Mouse (Mus musculus) myocyte (in vitro differentiated cells): ENCODE measurements around the gene Crebrf. TPM values are rescaled to one million over a fixed set of nuclear protein-coding genes. Genes with fewer than 3 reads are reported as not detected.

ENCODE experiments used
- H3K27me3 ChIP-seq: one replicate; pipeline ENCODE4 v1.6.1; 2011; ENCODE audit not compliant: control insufficient read depth, insufficient read depth, insufficient read length
- H3K36me3 ChIP-seq: one replicate; pipeline ENCODE4 v1.6.1; 2011; ENCODE audit not compliant: control insufficient read depth, insufficient read depth
- H3K4me2 ChIP-seq: one replicate; pipeline ENCODE4 v1.6.1; 2011; ENCODE audit warnings: low read depth, control low read depth
- H3K4me3 ChIP-seq: one replicate; pipeline ENCODE4 v1.5.1; 2011; ENCODE audit warnings: mild to moderate bottlenecking, control low read depth, moderate library complexity
- H3K79me2 ChIP-seq: one replicate; pipeline ENCODE4 v1.6.1; 2011; ENCODE audit not compliant: control insufficient read depth, insufficient read depth
- H3ac ChIP-seq: one replicate; pipeline ENCODE4 v1.6.1; 2011; ENCODE audit not compliant: control insufficient read depth, insufficient read length
- CEBPB ChIP-seq: IDR thresholded peaks from 2 replicates; pipeline ENCODE4 v1.6.1; 2011; ENCODE audit warnings: mild to moderate bottlenecking, moderate library complexity; ENCODE audit not compliant: poor library complexity, insufficient read depth, severe bottlenecking
- E2F4 ChIP-seq: IDR thresholded peaks from one replicate; pipeline ENCODE4 v1.6.1; 2011; ENCODE audit warnings: mild to moderate bottlenecking, control low read depth, moderate library complexity; ENCODE audit not compliant: insufficient read depth
- MAX ChIP-seq: IDR thresholded peaks from one replicate; pipeline ENCODE4 v1.6.1; 2011; ENCODE audit warnings: low read depth, mild to moderate bottlenecking, control low read depth
- MYOD1 ChIP-seq, 3 experiments: IDR thresholded peaks; one replicate each; pipeline ENCODE4 v1.6.1; 2011; ENCODE audit warnings: control low read depth in 2 of 3, low read depth in 2 of 3, mild to moderate bottlenecking in 2 of 3, moderate library complexity in 1 of 3; ENCODE audit not compliant: insufficient read length in 2 of 3, control insufficient read depth in 1 of 3
- MYOG ChIP-seq, 3 experiments: IDR thresholded peaks; one replicate each; pipeline ENCODE4 v1.6.1; 2011; ENCODE audit warnings: control low read depth in 2 of 3, low read depth in 2 of 3, mild to moderate bottlenecking in 2 of 3; ENCODE audit not compliant: insufficient read length in 2 of 3, control insufficient read depth in 1 of 3, insufficient read depth in 1 of 3
- POLR2A ChIP-seq: IDR thresholded peaks from one replicate; pipeline ENCODE4 v1.6.1; 2011; ENCODE audit warnings: low read depth, mild to moderate bottlenecking, control low read depth, moderate library complexity; ENCODE audit not compliant: insufficient read length
- POLR2AphosphoS2 ChIP-seq: IDR thresholded peaks from one replicate; pipeline ENCODE4 v1.6.1; 2011; ENCODE audit warnings: low read depth, control low read depth; ENCODE audit not compliant: insufficient read length
- REST ChIP-seq: IDR thresholded peaks from one replicate; pipeline ENCODE4 v1.6.1; 2011; ENCODE audit warnings: mild to moderate bottlenecking, control low read depth, moderate library complexity; ENCODE audit not compliant: insufficient read depth, insufficient read length
- SRF ChIP-seq: IDR thresholded peaks from one replicate; pipeline ENCODE4 v1.6.1; 2011; ENCODE audit warnings: low read depth; ENCODE audit not compliant: control insufficient read depth, insufficient read length
- TCF12 ChIP-seq: IDR thresholded peaks from one replicate; pipeline ENCODE4 v1.6.1; 2011; ENCODE audit warnings: mild to moderate bottlenecking, control low read depth; ENCODE audit not compliant: poor library complexity, insufficient read depth, severe bottlenecking
- TCF3 ChIP-seq: IDR thresholded peaks from one replicate; pipeline ENCODE4 v1.6.1; 2011; ENCODE audit warnings: low read depth, control low read depth; ENCODE audit not compliant: insufficient read length
- USF1 ChIP-seq: IDR thresholded peaks from one replicate; pipeline ENCODE4 v1.6.1; 2011; ENCODE audit warnings: low read depth, mild to moderate bottlenecking, control low read depth, moderate library complexity
- polyA plus RNA-seq: library from polyadenylated mRNA; unstranded; fragments of >200 nt; fragmentation: generic; extraction: Trizol; gene quantifications from one replicate; pipeline ENCODE4 v1.2.1, GENCODE M21; 2012; ENCODE audit warnings: missing spikeins

Gene Crebrf
- polyA plus RNA-seq, 1 experiment, result 2.2 TPM

- no peaks in the 10 kb centered on the region for H3K36me3 ChIP-seq
- H3K79me2 ChIP-seq, result no peaks in the 10 kb centered on the region
- no peak overlapping the region for H3K4me3 ChIP-seq
- TF ChIP-seq MAX (no peak), TCF12 (no peak), USF1 (no peak), TCF3 (no peak), E2F4 (no peak), MYOD1 (IDR thresholded peaks at IDR 0.05; ENCODE audit: control insufficient read depth in 1 of 3, insufficient read length in 2 of 3, low read depth in 2 of 3) (no peak), CEBPB (no peak), MYOG (IDR thresholded peaks at IDR 0.05; ENCODE audit: control insufficient read depth in 1 of 3, insufficient read depth in 1 of 3, insufficient read length in 2 of 3, low read depth in 2 of 3) (no peak)
- H3K4me2 ChIP-seq, result no peak overlapping the region
- H3ac ChIP-seq, result no peak overlapping the region
- H3K27me3 ChIP-seq, result no peaks in the 10 kb centered on the region
These were observed 6.4 kb upstream of the Crebrf start for GRCm38 (mm10) chr17:26708993-26709590.

GRCm38 (mm10) chr17:26710049-26710448 lies 5.4 kb upstream of the Crebrf start:
- Histone ChIP-seq H3ac (no peak overlapping the region), H3K27me3 (no peaks in the 10 kb centered on the region), H3K36me3 (no peaks in the 10 kb centered on the region), H3K4me3 (no peak overlapping the region), H3K79me2 (no peaks in the 10 kb centered on the region), H3K4me2 (no peak overlapping the region)
- TF ChIP-seq POLR2AphosphoS2 (no peak), SRF (no peak), USF1 (no peak), MAX (no peak), MYOD1 (IDR thresholded peaks at IDR 0.05; ENCODE audit: control insufficient read depth in 1 of 3, insufficient read length in 2 of 3, low read depth in 2 of 3) (no peak), TCF3 (no peak), CEBPB (no peak), E2F4 (no peak), MYOG (IDR thresholded peaks at IDR 0.05; ENCODE audit: control insufficient read depth in 1 of 3, insufficient read depth in 1 of 3, insufficient read length in 2 of 3, low read depth in 2 of 3) (no peak), POLR2A (no peak), TCF12 (no peak), REST (no peak)

DNA sequence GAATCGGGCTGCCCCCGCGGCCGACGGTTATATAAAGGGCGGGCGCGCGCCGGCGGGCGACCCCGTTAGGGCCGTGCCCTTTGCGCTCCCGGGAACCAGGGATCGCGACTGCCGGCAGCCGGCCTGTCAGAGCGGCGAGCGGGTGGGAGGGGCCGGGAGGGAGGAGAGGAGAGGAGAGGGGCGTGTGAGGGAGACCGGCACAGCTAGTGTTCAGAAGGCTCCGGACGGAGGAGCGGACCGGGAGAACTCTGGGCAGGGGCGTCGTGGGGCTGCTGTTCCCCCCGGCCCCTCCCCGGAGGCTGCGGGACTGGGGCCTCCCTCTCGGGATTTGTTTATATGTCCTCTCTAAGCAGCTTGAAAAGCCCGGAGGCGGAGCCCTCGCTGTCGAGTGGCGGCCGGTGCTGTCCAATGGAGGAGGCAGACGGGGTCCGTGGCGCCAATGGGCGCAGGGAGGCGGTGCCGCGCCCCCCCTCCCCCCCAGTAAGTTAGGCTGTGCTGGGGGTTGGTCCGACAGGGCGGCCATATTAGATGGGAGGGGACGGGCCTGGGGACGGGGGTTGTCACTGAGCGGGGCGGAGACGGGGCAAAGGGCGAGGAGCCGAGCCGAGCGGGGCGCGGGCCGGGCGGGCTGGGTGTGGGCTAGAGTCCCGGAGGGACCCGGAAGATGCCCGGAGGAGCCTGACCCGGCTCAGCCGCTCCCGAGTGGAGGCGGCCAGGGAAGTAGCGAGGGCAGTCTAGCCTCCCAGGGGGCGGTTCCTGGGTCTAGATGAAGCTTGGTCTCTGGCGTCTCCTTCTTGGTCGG lies 667 bp downstream of the Crebrf start:
- Histone ChIP-seq H3K27me3 (no peaks in the 10 kb centered on the region), H3K79me2 (no peaks in the 10 kb centered on the region), H3ac (peak overlapping the region; percentile 36), H3K36me3 (no peaks in the 10 kb centered on the region), H3K4me3 (peak overlapping the region; percentile 48), H3K4me2 (peak overlapping the region; percentile 76)
- TF ChIP-seq POLR2AphosphoS2, result peak; percentile 51
- TF ChIP-seq E2F4, result no peak
- no peak for TF ChIP-seq MYOG (IDR thresholded peaks at IDR 0.05; ENCODE audit: control insufficient read depth in 1 of 3, insufficient read depth in 1 of 3, insufficient read length in 2 of 3, low read depth in 2 of 3)
- TF ChIP-seq MYOD1 (IDR thresholded peaks at IDR 0.05; ENCODE audit: control insufficient read depth in 1 of 3, insufficient read length in 2 of 3, low read depth in 2 of 3), result no peak
- peak; percentile 54 for TF ChIP-seq POLR2A

- H3K4me3 ChIP-seq, result no peak overlapping the region
- H3K36me3 ChIP-seq, result no peaks in the 10 kb centered on the region
- TF ChIP-seq USF1, result no peak
- TF ChIP-seq MAX, result no peak
- no peak for TF ChIP-seq MYOD1 (IDR thresholded peaks at IDR 0.05; ENCODE audit: control insufficient read depth in 1 of 3, insufficient read length in 2 of 3, low read depth in 2 of 3)
- no peak for TF ChIP-seq MYOG (IDR thresholded peaks at IDR 0.05; ENCODE audit: control insufficient read depth in 1 of 3, insufficient read depth in 1 of 3, insufficient read length in 2 of 3, low read depth in 2 of 3)
- TF ChIP-seq TCF3, result no peak
- TF ChIP-seq E2F4, result no peak
- TF ChIP-seq TCF12, result no peak
- TF ChIP-seq SRF, result no peak
- TF ChIP-seq POLR2AphosphoS2, result no peak
- TF ChIP-seq POLR2A, result no peak
- no peak for TF ChIP-seq REST
- TF ChIP-seq CEBPB, result no peak
- no peaks in the 10 kb centered on the region for H3K79me2 ChIP-seq
- H3K27me3 ChIP-seq, result no peaks in the 10 kb centered on the region
- H3K4me2 ChIP-seq, result no peak overlapping the region
- H3ac ChIP-seq, result no peak overlapping the region
These were observed 2.4 kb downstream of the Crebrf start for GRCm38 (mm10) chr17:26717868-26718267.

DNA sequence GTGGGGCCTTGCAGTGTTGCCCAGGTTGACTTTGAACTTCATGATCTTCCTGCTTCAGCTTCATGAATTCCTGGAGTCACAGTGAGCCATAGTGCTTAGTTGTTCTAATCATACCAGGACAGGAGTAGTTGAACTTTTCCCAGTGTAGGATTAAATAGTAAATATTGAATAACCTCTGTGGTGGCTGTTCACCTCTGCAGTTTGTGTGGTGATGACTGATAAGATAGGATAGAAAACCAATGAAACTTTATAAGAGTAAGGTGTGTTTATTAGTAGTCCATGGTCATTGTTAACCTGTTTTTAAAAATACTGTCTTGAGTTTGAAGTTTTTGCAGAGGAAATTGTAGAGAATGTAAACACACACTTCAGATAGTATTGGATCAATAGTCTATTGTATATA lies 4.0 kb downstream of the Crebrf start:
- Histone ChIP-seq H3ac (no peak overlapping the region), H3K27me3 (no peaks in the 10 kb centered on the region), H3K4me2 (no peak overlapping the region), H3K4me3 (no peak overlapping the region), H3K79me2 (no peaks in the 10 kb centered on the region), H3K36me3 (no peaks in the 10 kb centered on the region)
- TF ChIP-seq USF1, result no peak
- TF ChIP-seq POLR2AphosphoS2, result no peak
- no peak for TF ChIP-seq REST
- TF ChIP-seq TCF12, result no peak
- TF ChIP-seq MAX, result no peak
- no peak for TF ChIP-seq E2F4
- TF ChIP-seq MYOG (IDR thresholded peaks at IDR 0.05; ENCODE audit: control insufficient read depth in 1 of 3, insufficient read depth in 1 of 3, insufficient read length in 2 of 3, low read depth in 2 of 3), result no peak
- no peak for TF ChIP-seq MYOD1 (IDR thresholded peaks at IDR 0.05; ENCODE audit: control insufficient read depth in 1 of 3, insufficient read length in 2 of 3, low read depth in 2 of 3)
